Mouse (Mus musculus): Measurements from ENCODE around the gene Tjap1. TPM values are rescaled to one million over a fixed set of nuclear protein-coding genes. Genes with fewer than 3 reads are reported as not detected.

Tjap1 gene
- 8.6 and 13.5 TPM in 2 replicates for polyA plus RNA-seq (2012; ENCODE audit: insufficient read depth, insufficient read length, missing spikeins)

GRCm38 (mm10) chr17:46282483-46283123 lies at the start of gene Tjap1:
Tjap1 (minus strand) TSS chr17:46283026.
- H3K4me3 ChIP-seq (ENCODE audit: insufficient read depth, low read depth, low read length) = peak within 1 kb of the TSS; percentile 91
- H3K4me1 ChIP-seq (ENCODE audit: control insufficient read depth, insufficient read depth, insufficient read length, low read length) = peaks cover 9% of the 10 kb centered on the region; the same call in 1 of the 2 replicates
- peak within 1 kb of the TSS; percentile 82 for H3K27ac ChIP-seq (replicated peaks; ENCODE audit: low read depth, low read length)

- H3K4me3 ChIP-seq (ENCODE audit: insufficient read depth, low read depth, low read length) = no peak overlapping the region
- 0 out of 2 replicates have a peak, but pooled peaks cover 3% of the 10 kb centered on the region for H3K4me1 ChIP-seq (ENCODE audit: control insufficient read depth, insufficient read depth, insufficient read length, low read length)
- H3K27ac ChIP-seq (replicated peaks; ENCODE audit: low read depth, low read length) = no peak overlapping the region
These were observed 45.9 kb upstream of the Tjap1 start for GRCm38 (mm10) chr17:46328723-46329122.

DNA sequence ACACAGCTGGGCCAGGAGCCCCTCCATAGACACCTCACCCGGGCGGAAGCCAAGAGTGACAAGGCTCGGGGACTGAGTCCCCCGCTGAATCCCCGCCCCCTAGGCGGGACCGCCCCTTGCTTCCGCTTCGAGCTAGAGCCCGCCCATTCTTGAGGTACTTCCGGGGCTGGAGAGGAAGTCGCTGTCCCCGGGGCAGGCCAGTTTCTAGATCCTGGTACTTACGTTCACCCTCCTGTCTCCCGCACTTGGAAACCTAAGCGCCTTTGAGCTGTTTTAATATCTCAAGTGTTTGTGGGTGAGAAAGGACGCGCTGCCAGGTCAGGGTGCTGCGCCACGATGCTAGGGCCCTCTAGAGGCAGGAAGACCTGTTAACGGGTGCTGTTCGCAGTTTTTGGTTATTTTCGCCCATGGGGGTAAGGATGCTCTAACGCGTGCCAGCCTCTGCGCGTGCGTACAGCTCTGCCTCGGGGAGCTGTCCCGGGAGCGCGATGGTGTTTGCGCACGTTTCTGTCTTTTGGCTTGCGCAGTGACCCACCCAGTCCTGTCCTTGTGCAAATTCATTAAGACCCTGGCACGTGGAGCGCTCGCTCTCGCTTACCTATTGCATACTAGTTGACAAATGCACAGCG lies 45.2 kb upstream of the Tjap1 start, which contains the start of gene Abcc10:
Gene Abcc10 (minus strand): TSS at position 447 of the 629 bp plus-strand sequence.
- H3K4me3 ChIP-seq (ENCODE audit: insufficient read depth, low read depth, low read length) = peak within 1 kb of the TSS; percentile 90
- H3K27ac ChIP-seq (replicated peaks; ENCODE audit: low read depth, low read length) = peak within 1 kb of the TSS; percentile 68
- H3K4me1 ChIP-seq (ENCODE audit: control insufficient read depth, insufficient read depth, insufficient read length, low read length) = 0 out of 2 replicates have a peak, but pooled peaks cover 3% of the 10 kb centered on the region

DNA sequence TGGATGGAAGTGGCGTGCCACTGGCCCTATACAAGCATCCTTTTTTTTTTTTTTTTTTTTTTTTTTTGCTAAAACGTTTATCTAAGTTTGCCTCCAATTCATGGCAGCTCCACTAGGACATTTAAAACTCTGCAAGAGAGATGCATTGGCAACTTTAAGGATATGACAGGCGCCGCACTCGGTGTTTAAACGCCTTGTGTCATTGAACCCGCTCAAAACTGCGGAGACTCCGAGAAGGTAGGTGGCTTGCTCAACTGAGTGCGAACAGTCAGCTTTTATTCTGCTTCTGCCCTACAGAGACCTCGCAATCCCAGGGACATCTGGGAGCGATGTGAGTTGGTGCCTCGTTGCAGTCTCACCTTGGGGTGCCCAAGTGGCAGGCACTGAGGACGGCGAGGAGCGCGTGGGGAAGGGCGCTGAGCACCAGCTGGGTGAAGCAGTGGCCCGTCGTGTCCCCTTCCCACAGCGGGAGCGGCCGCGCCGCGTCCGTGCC lies 44.6 kb upstream of the Tjap1 start:
- H3K4me1 ChIP-seq (ENCODE audit: control insufficient read depth, insufficient read depth, insufficient read length, low read length) = 0 out of 2 replicates have a peak, but pooled peaks cover 3% of the 10 kb centered on the region
- peak overlapping the region; percentile 90 for H3K4me3 ChIP-seq (ENCODE audit: insufficient read depth, low read depth, low read length)
- peak overlapping the region; percentile 68 for H3K27ac ChIP-seq (replicated peaks; ENCODE audit: low read depth, low read length)

DNA sequence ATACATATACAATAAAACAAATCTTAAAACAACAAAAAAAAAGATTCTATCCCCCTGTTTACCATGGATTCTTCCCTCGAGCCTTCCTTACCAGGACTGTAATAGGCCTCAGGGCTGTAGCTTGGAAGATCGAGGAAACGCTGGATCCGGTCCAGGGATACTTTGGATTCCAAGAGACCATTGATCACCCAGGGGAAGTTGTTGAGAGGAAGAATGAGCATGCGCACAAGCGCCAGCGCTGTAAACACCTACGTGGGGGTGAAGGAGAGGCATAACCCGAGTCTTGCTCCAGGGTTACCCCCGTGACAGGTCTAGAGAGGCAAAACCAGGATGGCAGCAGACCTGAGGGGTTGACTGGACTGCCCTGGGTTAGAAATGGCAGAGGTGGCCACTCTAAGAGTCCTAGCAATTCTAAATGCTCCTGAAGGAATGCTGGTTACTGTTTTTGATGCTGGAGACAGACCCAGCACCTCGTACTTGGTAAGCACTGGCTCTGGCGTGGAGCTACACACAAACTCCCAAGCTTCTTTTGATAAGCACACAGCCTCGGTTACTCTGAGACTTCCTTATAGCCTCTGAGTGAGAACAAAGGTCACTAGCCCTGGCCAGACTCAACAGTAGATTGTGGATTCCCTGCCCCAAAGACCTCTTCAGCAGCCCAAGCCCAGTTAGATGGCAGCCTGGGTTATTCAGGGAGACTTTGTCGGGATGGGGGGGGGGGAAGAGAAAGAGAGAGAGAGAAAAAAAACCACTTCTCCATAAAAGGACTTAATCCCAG lies 39.4 kb upstream of the Tjap1 start:
- Histone ChIP-seq H3K27ac (replicated peaks; ENCODE audit: low read depth, low read length) (no peak overlapping the region), H3K4me1 (ENCODE audit: control insufficient read depth, insufficient read depth, insufficient read length, low read length) (peaks cover 8% of the 10 kb centered on the region), H3K4me3 (ENCODE audit: insufficient read depth, low read depth, low read length) (no peak overlapping the region)

DNA sequence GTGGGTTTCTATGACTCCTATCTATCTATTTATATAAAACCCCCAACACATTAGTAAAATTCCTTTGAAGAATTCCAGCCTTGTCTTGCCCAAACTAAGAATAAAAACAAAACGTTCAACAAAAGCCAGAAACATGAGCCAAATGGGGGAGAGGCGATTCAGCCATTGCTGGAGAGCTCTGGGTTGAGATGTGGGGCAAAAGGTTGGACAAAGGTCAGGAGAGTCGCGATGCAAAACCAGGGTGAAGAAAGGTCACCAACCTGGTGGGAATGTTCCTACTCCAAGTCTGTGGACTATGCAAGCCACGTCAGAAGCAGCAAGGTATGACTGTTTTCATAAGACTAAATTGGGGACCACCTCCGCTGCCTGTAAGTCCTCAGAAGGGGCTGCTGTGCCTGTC lies 37.7 kb upstream of the Tjap1 start:
- Histone ChIP-seq H3K4me3 (ENCODE audit: insufficient read depth, low read depth, low read length) (no peak overlapping the region), H3K27ac (replicated peaks; ENCODE audit: low read depth, low read length) (no peak overlapping the region), H3K4me1 (ENCODE audit: control insufficient read depth, insufficient read depth, insufficient read length, low read length) (peaks cover 6% of the 10 kb centered on the region)

- peaks cover 6% of the 10 kb centered on the region for H3K4me1 ChIP-seq (ENCODE audit: control insufficient read depth, insufficient read depth, insufficient read length, low read length)
- H3K4me3 ChIP-seq (ENCODE audit: insufficient read depth, low read depth, low read length) = no peak overlapping the region
- no peak overlapping the region for H3K27ac ChIP-seq (replicated peaks; ENCODE audit: low read depth, low read length)
These were observed 33.0 kb upstream of the Tjap1 start for GRCm38 (mm10) chr17:46315813-46316212.

GRCm38 (mm10) chr17:46313135-46313715 lies 30.4 kb upstream of the Tjap1 start:
- H3K4me1 ChIP-seq (ENCODE audit: control insufficient read depth, insufficient read depth, insufficient read length, low read length) = no peaks in the 10 kb centered on the region
- no peak overlapping the region for H3K4me3 ChIP-seq (ENCODE audit: insufficient read depth, low read depth, low read length)
- H3K27ac ChIP-seq (replicated peaks; ENCODE audit: low read depth, low read length) = no peak overlapping the region

DNA sequence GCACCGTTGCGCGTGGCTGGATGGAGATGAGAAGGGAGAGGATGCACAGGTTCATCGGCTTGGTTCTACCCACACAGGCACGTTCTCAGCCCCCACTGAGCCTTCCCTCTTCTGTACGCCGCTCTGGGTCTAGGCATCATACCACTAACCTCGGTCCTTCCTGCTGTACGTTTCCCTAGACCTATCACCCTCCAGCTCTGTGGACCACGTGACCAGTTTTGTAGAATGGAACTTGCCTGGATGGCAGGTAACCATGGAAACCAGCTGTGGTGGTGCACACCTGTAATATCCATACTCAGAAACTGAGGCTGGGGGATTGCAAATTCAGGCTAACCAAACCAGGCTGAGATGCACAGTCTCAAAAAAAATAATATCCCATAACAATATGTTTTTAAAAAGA lies 27.7 kb upstream of the Tjap1 start:
- H3K4me1 ChIP-seq (ENCODE audit: control insufficient read depth, insufficient read depth, insufficient read length, low read length) = no peaks in the 10 kb centered on the region
- no peak overlapping the region for H3K27ac ChIP-seq (replicated peaks; ENCODE audit: low read depth, low read length)

DNA sequence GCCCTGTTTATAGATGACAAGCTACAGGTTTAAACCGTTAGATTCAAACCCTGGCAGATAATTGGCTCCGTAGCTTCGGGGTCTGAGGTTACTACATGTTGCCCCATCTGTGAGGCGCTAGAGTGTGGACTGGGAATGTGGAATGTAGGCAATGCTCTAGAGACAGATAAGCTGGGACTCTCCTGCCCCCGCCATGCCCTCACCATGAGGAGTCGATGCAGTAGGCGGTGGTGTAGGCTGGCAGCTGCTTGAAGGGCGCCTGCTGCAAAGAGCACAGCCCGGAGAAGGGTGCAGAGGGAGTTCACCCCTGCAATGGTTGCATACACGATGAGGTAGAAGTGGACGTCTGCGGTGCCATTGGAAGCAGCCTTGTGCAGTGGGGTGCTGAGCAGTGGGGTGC lies 27.0 kb upstream of the Tjap1 start:
- no peaks in the 10 kb centered on the region for H3K4me1 ChIP-seq (ENCODE audit: control insufficient read depth, insufficient read depth, insufficient read length, low read length)
- H3K4me3 ChIP-seq (ENCODE audit: insufficient read depth, low read depth, low read length) = no peak overlapping the region
- no peak overlapping the region for H3K27ac ChIP-seq (replicated peaks; ENCODE audit: low read depth, low read length)

More for the DNA sequence above, 27.7 kb upstream of the Tjap1 start:
- no peak overlapping the region for H3K4me3 ChIP-seq (ENCODE audit: insufficient read depth, low read depth, low read length)

DNA sequence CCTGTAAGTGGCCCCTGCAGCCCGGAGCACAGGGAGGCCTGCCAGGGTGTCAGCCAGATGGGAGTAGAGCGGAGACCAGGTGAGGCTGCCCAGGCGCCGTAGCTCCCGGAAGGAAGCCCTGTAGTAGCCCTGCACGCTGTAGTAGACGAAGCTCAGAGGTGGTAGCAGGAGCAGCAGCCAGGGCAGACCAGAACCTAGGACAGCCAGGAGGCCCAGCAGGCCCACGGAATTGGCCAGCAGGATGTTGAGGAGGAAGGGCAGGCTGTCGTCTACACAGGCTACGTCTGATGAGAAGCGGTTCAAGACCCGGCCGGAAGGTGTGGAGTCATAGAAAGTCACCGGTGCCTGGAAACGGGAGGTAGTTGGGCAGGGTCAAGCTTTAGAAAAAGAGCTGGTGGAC lies 24.1 kb upstream of the Tjap1 start:
- no peaks in the 10 kb centered on the region for H3K4me1 ChIP-seq (ENCODE audit: control insufficient read depth, insufficient read depth, insufficient read length, low read length)
- no peak overlapping the region for H3K4me3 ChIP-seq (ENCODE audit: insufficient read depth, low read depth, low read length)
- H3K27ac ChIP-seq (replicated peaks; ENCODE audit: low read depth, low read length) = no peak overlapping the region

- Histone ChIP-seq H3K27ac (replicated peaks; ENCODE audit: low read depth, low read length) (no peak overlapping the region), H3K4me3 (ENCODE audit: insufficient read depth, low read depth, low read length) (no peak overlapping the region), H3K4me1 (ENCODE audit: control insufficient read depth, insufficient read depth, insufficient read length, low read length) (no peaks in the 10 kb centered on the region)
These were observed 21.4 kb upstream of the Tjap1 start for GRCm38 (mm10) chr17:46304184-46304583.

DNA sequence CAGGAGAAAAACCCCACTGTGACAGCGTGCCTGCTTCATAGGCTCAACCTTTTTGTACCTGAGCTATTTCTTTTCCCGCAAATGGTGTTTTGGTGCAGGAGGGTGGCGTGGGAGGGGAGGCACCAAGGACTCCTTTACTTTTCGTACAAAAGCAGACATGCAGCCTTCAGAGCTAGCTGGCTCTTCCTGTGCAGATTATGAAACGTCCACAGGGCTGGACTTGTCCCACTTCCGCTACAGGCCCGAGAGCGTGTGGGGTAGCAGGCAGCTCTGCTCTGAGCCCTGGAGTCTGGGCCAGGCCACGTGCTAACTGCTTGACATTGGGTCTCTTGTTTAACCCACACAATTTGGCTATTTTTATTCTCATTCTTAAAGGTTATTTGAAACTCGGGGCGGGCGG lies 19.1 kb upstream of the Tjap1 start:
- Histone ChIP-seq H3K27ac (replicated peaks; ENCODE audit: low read depth, low read length) (no peak overlapping the region), H3K4me3 (ENCODE audit: insufficient read depth, low read depth, low read length) (no peak overlapping the region), H3K4me1 (ENCODE audit: control insufficient read depth, insufficient read depth, insufficient read length, low read length) (no peaks in the 10 kb centered on the region; the same call in 1 of the 2 replicates)

DNA sequence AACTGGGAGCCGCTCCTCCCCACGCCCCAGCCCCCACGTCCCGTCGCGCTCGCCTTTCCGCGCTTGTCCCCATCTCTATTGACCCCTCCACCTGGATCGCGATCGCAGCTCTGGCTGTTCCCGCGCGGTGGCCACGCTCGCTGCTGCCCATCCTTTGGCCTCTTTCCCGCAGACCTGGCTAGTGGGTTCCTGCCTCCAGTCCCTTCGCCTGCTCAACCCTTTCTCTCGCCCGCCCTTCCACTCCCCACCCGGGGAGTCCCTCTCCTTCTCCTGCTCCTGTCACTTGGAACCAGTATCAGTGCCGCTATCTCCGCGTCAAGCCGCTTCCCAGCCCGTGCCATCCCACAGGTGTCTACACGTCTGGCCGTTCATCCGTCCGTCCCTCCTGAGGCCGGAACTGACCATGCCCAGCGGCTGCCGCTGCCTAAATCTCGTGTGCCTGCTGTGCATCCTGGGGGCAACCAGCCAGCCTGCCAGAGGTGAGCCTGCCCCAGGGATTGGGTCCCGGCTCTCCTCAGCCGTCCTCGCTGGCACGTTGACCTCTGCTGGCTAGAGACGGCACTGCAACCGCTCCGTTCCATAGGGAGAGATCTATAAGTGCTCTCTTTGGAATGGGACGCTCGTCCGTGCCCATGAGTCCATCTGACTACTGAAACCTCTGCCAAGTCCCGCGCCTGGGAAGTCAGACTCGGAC lies 15.5 kb upstream of the Tjap1 start:
- H3K4me1 ChIP-seq (ENCODE audit: control insufficient read depth, insufficient read depth, insufficient read length, low read length) = no peaks in the 10 kb centered on the region; the same call in 1 of the 2 replicates
- H3K27ac ChIP-seq (replicated peaks; ENCODE audit: low read depth, low read length) = no peak overlapping the region
- H3K4me3 ChIP-seq (ENCODE audit: insufficient read depth, low read depth, low read length) = peak overlapping the region; percentile 49
